Mouse (Mus musculus): Measurements from ENCODE around the gene Birc2. TPM values are rescaled to one million over a fixed set of nuclear protein-coding genes. Genes with fewer than 3 reads are reported as not detected.

Birc2 gene
- polyA plus RNA-seq, 1 experiment from 2014 or later = 39.8 TPM

GRCm38 (mm10) chr9:7777652-7778051 is 59.2 kb downstream of the Birc2 start:
- H3K9me3 ChIP-seq (ENCODE audit: low read length) = no peaks in the 10 kb centered on the region
- 88% methylated on average over 1 of the region's 1 CpGs for WGBS
- H3K4me1 ChIP-seq (ENCODE audit: insufficient read depth, low read length) = no peaks in the 10 kb centered on the region
- no peak overlapping the region for H3K9ac ChIP-seq (replicated peaks; ENCODE audit: low read length)
- H3K4me2 ChIP-seq (replicated peaks; ENCODE audit: low read depth, low read length) = no peak overlapping the region
- ATAC-seq (ENCODE audit: low FRiP score, low TSS enrichment) = no peak
- no peak overlapping the region for H3K4me3 ChIP-seq (ENCODE audit: low read length)
- no peaks in the 10 kb centered on the region for H3K27me3 ChIP-seq (ENCODE audit: insufficient read depth, low read length)
- peaks cover 24% of the 10 kb centered on the region; the same call in 1 of the 2 replicates for H3K36me3 ChIP-seq (ENCODE audit: insufficient read depth, low read length)
- no peak overlapping the region for H3K27ac ChIP-seq (ENCODE audit: low read length)

GRCm38 (mm10) chr9:7776940-7777339 is 59.9 kb downstream of the Birc2 start:
- H3K9ac ChIP-seq (replicated peaks; ENCODE audit: low read length) = no peak overlapping the region
- no peak overlapping the region for H3K27ac ChIP-seq (ENCODE audit: low read length)
- H3K36me3 ChIP-seq (ENCODE audit: insufficient read depth, low read length) = peaks cover 28% of the 10 kb centered on the region; the same call in 1 of the 2 replicates
- H3K4me3 ChIP-seq (ENCODE audit: low read length) = no peak overlapping the region
- no peaks in the 10 kb centered on the region for H3K9me3 ChIP-seq (ENCODE audit: low read length)
- whole genome bisulfite sequencing = 97% methylated on average over 1 of the region's 1 CpGs
- no peak for ATAC-seq (ENCODE audit: low FRiP score, low TSS enrichment)
- no peaks in the 10 kb centered on the region for H3K27me3 ChIP-seq (ENCODE audit: insufficient read depth, low read length)
- no peaks in the 10 kb centered on the region for H3K4me1 ChIP-seq (ENCODE audit: insufficient read depth, low read length)
- no peak overlapping the region for H3K4me2 ChIP-seq (replicated peaks; ENCODE audit: low read depth, low read length)

GRCm38 (mm10) chr9:7775986-7776385 is 60.9 kb downstream of the Birc2 start:
- no peak for ATAC-seq (ENCODE audit: low FRiP score, low TSS enrichment)
- Histone ChIP-seq H3K9me3 (ENCODE audit: low read length) (no peaks in the 10 kb centered on the region), H3K4me1 (ENCODE audit: insufficient read depth, low read length) (no peaks in the 10 kb centered on the region), H3K9ac (replicated peaks; ENCODE audit: low read length) (no peak overlapping the region), H3K4me2 (replicated peaks; ENCODE audit: low read depth, low read length) (no peak overlapping the region), H3K36me3 (ENCODE audit: insufficient read depth, low read length) (peaks cover 27% of the 10 kb centered on the region; the same call in 1 of the 2 replicates), H3K27me3 (ENCODE audit: insufficient read depth, low read length) (no peaks in the 10 kb centered on the region), H3K4me3 (ENCODE audit: low read length) (no peak overlapping the region), H3K27ac (ENCODE audit: low read length) (no peak overlapping the region)
- WGBS = 93% methylated on average over 3 of the region's 3 CpGs

- WGBS = 92% methylated on average over 2 of the region's 2 CpGs
Observed at GRCm38 (mm10) chr9:7775011-7775410, 61.9 kb downstream of the Birc2 start.

GRCm38 (mm10) chr9:7774538-7774937 is 62.3 kb downstream of the Birc2 start:
- no peak for ATAC-seq (ENCODE audit: low FRiP score, low TSS enrichment)
- H3K4me1 ChIP-seq (ENCODE audit: insufficient read depth, low read length) = no peaks in the 10 kb centered on the region
- H3K9ac ChIP-seq (replicated peaks; ENCODE audit: low read length) = no peak overlapping the region
- H3K27ac ChIP-seq (ENCODE audit: low read length) = no peak overlapping the region
- H3K4me2 ChIP-seq (replicated peaks; ENCODE audit: low read depth, low read length) = no peak overlapping the region
- no peak overlapping the region for H3K4me3 ChIP-seq (ENCODE audit: low read length)
- H3K9me3 ChIP-seq (ENCODE audit: low read length) = no peaks in the 10 kb centered on the region
- 87% methylated on average over 10 of the region's 10 CpGs for WGBS
- H3K36me3 ChIP-seq (ENCODE audit: insufficient read depth, low read length) = peaks cover 31% of the 10 kb centered on the region; the same call in 1 of the 2 replicates
- H3K27me3 ChIP-seq (ENCODE audit: insufficient read depth, low read length) = no peaks in the 10 kb centered on the region

More at GRCm38 (mm10) chr9:7775011-7775410, 61.9 kb downstream of the Birc2 start:
- ATAC-seq (ENCODE audit: low FRiP score, low TSS enrichment) = no peak
- Histone ChIP-seq H3K27me3 (ENCODE audit: insufficient read depth, low read length) (no peaks in the 10 kb centered on the region), H3K27ac (ENCODE audit: low read length) (no peak overlapping the region), H3K4me2 (replicated peaks; ENCODE audit: low read depth, low read length) (no peak overlapping the region), H3K4me1 (ENCODE audit: insufficient read depth, low read length) (no peaks in the 10 kb centered on the region), H3K9ac (replicated peaks; ENCODE audit: low read length) (no peak overlapping the region), H3K4me3 (ENCODE audit: low read length) (no peak overlapping the region), H3K36me3 (ENCODE audit: insufficient read depth, low read length) (peaks cover 27% of the 10 kb centered on the region; the same call in 1 of the 2 replicates), H3K9me3 (ENCODE audit: low read length) (no peaks in the 10 kb centered on the region)

- no peaks in the 10 kb centered on the region for H3K9me3 ChIP-seq (ENCODE audit: low read length)
- no peak overlapping the region for H3K4me2 ChIP-seq (replicated peaks; ENCODE audit: low read depth, low read length)
- 88% methylated on average over 5 of the region's 5 CpGs for whole genome bisulfite sequencing
- no peak overlapping the region for H3K27ac ChIP-seq (ENCODE audit: low read length)
- H3K4me3 ChIP-seq (ENCODE audit: low read length) = no peak overlapping the region
- no peak overlapping the region for H3K9ac ChIP-seq (replicated peaks; ENCODE audit: low read length)
- no peak for ATAC-seq (ENCODE audit: low FRiP score, low TSS enrichment)
- H3K27me3 ChIP-seq (ENCODE audit: insufficient read depth, low read length) = no peaks in the 10 kb centered on the region
- peaks cover 37% of the 10 kb centered on the region; the same call in 1 of the 2 replicates for H3K36me3 ChIP-seq (ENCODE audit: insufficient read depth, low read length)
- no peaks in the 10 kb centered on the region for H3K4me1 ChIP-seq (ENCODE audit: insufficient read depth, low read length)
Observed at GRCm38 (mm10) chr9:7773686-7774085, 63.2 kb downstream of the Birc2 start.

GRCm38 (mm10) chr9:7772773-7773454 is 64.0 kb downstream of the Birc2 start:
- Histone ChIP-seq H3K4me3 (ENCODE audit: low read length) (no peak overlapping the region), H3K4me2 (replicated peaks; ENCODE audit: low read depth, low read length) (no peak overlapping the region), H3K9ac (replicated peaks; ENCODE audit: low read length) (no peak overlapping the region), H3K36me3 (ENCODE audit: insufficient read depth, low read length) (peaks cover 37% of the 10 kb centered on the region; the same call in 1 of the 2 replicates), H3K27me3 (ENCODE audit: insufficient read depth, low read length) (no peaks in the 10 kb centered on the region), H3K27ac (ENCODE audit: low read length) (no peak overlapping the region), H3K4me1 (ENCODE audit: insufficient read depth, low read length) (no peaks in the 10 kb centered on the region), H3K9me3 (ENCODE audit: low read length) (no peaks in the 10 kb centered on the region)
- ATAC-seq (ENCODE audit: low FRiP score, low TSS enrichment) = no peak
- 85% methylated on average over 4 of the region's 4 CpGs for WGBS

- no peak for ATAC-seq (ENCODE audit: low FRiP score, low TSS enrichment)
- Histone ChIP-seq H3K9ac (replicated peaks; ENCODE audit: low read length) (no peak overlapping the region), H3K4me1 (ENCODE audit: insufficient read depth, low read length) (0 out of 2 replicates have a peak, but pooled peaks cover 5% of the 10 kb centered on the region), H3K4me2 (replicated peaks; ENCODE audit: low read depth, low read length) (no peak overlapping the region), H3K27ac (ENCODE audit: low read length) (no peak overlapping the region), H3K36me3 (ENCODE audit: insufficient read depth, low read length) (peaks cover 37% of the 10 kb centered on the region; the same call in 1 of the 2 replicates), H3K4me3 (ENCODE audit: low read length) (no peak overlapping the region), H3K9me3 (ENCODE audit: low read length) (no peaks in the 10 kb centered on the region), H3K27me3 (ENCODE audit: insufficient read depth, low read length) (no peaks in the 10 kb centered on the region)
- 98% methylated on average over 2 of the region's 2 CpGs for WGBS
Observed at GRCm38 (mm10) chr9:7772361-7772760, 64.5 kb downstream of the Birc2 start.

GRCm38 (mm10) chr9:7769491-7769890 is 67.4 kb downstream of the Birc2 start:
- no peaks in the 10 kb centered on the region for H3K9me3 ChIP-seq (ENCODE audit: low read length)
- no peak overlapping the region for H3K4me3 ChIP-seq (ENCODE audit: low read length)
- no peak overlapping the region for H3K9ac ChIP-seq (replicated peaks; ENCODE audit: low read length)
- ATAC-seq (ENCODE audit: low FRiP score, low TSS enrichment) = no peak
- no peak overlapping the region for H3K4me2 ChIP-seq (replicated peaks; ENCODE audit: low read depth, low read length)
- WGBS = 88% methylated on average over 5 of the region's 5 CpGs
- no peak overlapping the region for H3K27ac ChIP-seq (ENCODE audit: low read length)
- peaks cover 33% of the 10 kb centered on the region; the same call in 1 of the 2 replicates for H3K36me3 ChIP-seq (ENCODE audit: insufficient read depth, low read length)
- peaks cover 20% of the 10 kb centered on the region for H3K4me1 ChIP-seq (ENCODE audit: insufficient read depth, low read length)
- H3K27me3 ChIP-seq (ENCODE audit: insufficient read depth, low read length) = no peaks in the 10 kb centered on the region

- Histone ChIP-seq H3K36me3 (ENCODE audit: insufficient read depth, low read length) (peaks cover 30% of the 10 kb centered on the region; the same call in 1 of the 2 replicates), H3K27ac (ENCODE audit: low read length) (no peak overlapping the region), H3K4me3 (ENCODE audit: low read length) (no peak overlapping the region), H3K4me2 (replicated peaks; ENCODE audit: low read depth, low read length) (no peak overlapping the region), H3K9me3 (ENCODE audit: low read length) (no peaks in the 10 kb centered on the region), H3K27me3 (ENCODE audit: insufficient read depth, low read length) (no peaks in the 10 kb centered on the region), H3K9ac (replicated peaks; ENCODE audit: low read length) (no peak overlapping the region), H3K4me1 (ENCODE audit: insufficient read depth, low read length) (peaks cover 20% of the 10 kb centered on the region)
- no peak for ATAC-seq (ENCODE audit: low FRiP score, low TSS enrichment)
- 68% methylated on average over 4 of the region's 4 CpGs for WGBS
Observed at GRCm38 (mm10) chr9:7769081-7769480, 67.8 kb downstream of the Birc2 start.

Data from kidney, embryonic 16.5 days (tissue).